Mouse (Mus musculus) kidney, postnatal 0 days (tissue): ENCODE results near the gene Sncg. TPM values are rescaled to one million over a fixed set of nuclear protein-coding genes. Genes with fewer than 3 reads are reported as not detected.

Experiments used
- ATAC-seq: fragments of 200-750 bp; cut with Nextera tagmentation; replicated peaks from 2 replicates; pipeline ENCODE4 v1.8.0; 2017; ENCODE audit warnings: low read depth, moderate number of reproducible peaks, moderate TSS enrichment, moderate library complexity; ENCODE audit not compliant: low FRiP score
- DNase-seq: peaks from one replicate; pipeline ENCODE4 v3.0.0-alpha.2; 2016; ENCODE audit warnings: low spot score
- H3K27ac ChIP-seq: fragments of 300-500 bp; sonication (generic); 2 replicates; pipeline ENCODE4 v1.5.1; 2014; ENCODE audit warnings: mild to moderate bottlenecking
- H3K27me3 ChIP-seq: fragments of 300-500 bp; sonication (generic); 2 replicates; pipeline ENCODE4 v1.6.1; 2014; ENCODE audit warnings: low read length, mixed read lengths; ENCODE audit not compliant: insufficient read depth
- H3K36me3 ChIP-seq: fragments of 300-500 bp; sonication (generic); 2 replicates; pipeline ENCODE4 v1.6.1; 2014; ENCODE audit warnings: low read length, mixed read lengths; ENCODE audit not compliant: insufficient read depth
- H3K4me1 ChIP-seq: fragments of 300-500 bp; sonication (generic); replicated peaks from 2 replicates; pipeline ENCODE4 v1.6.1; 2014; ENCODE audit warnings: antibody characterized with exemption, low read length, mixed read lengths; ENCODE audit not compliant: insufficient read depth
- H3K4me2 ChIP-seq: fragments of 300-500 bp; sonication (generic); 2 replicates; pipeline ENCODE4 v1.6.1; 2014; ENCODE audit warnings: mild to moderate bottlenecking, low read length, moderate library complexity, mixed read lengths
- H3K4me3 ChIP-seq: fragments of 300-500 bp; sonication (generic); replicated peaks from 2 replicates; pipeline ENCODE4 v1.5.1; 2014; ENCODE audit warnings: low read depth, low read length
- H3K9ac ChIP-seq: fragments of 300-500 bp; sonication (generic); 2 replicates; pipeline ENCODE4 v1.6.1; 2014; ENCODE audit warnings: low read depth, low read length
- H3K9me3 ChIP-seq: fragments of 300-500 bp; sonication (generic); replicated peaks from 2 replicates; pipeline ENCODE4 v1.6.1; 2016; ENCODE audit warnings: low read length, inconsistent platforms, mixed read lengths
- CTCF ChIP-seq: IDR thresholded peaks from 2 replicates; pipeline ENCODE4 v1.5.1; 2016; ENCODE audit warnings: antibody characterized with exemption, low read depth, mild to moderate bottlenecking, moderate library complexity
- WGBS: fragments of 180-500 bp; shearing (Covaris S2); extraction: QIAGEN DNeasy Blood & Tissue Kit; methylation state at CpG from one replicate; pipeline ENCODE4 v1.1.7; 2014; 5-methylcytosine and 5-hydroxymethylcytosine counted together
- polyA plus RNA-seq: library from polyadenylated mRNA; unstranded; fragments of >200 nt; fragmentation: Nextera tagmentation; extraction: Ambion mirVana; gene quantifications from 2 replicates; pipeline ENCODE4 v1.2.1, GENCODE M21; 2015

The Sncg gene
- polyA plus RNA-seq, 1 experiment from 2014 or later, result 5.5 TPM

GRCm38 (mm10) chr14:34347084-34347483 lies 27.5 kb downstream of the Sncg start:
- ATAC-seq (no peak), DNase-seq (no peak)
- no peak for TF ChIP-seq CTCF
- 96% methylated on average over 5 of the region's 5 CpGs for WGBS
- Histone ChIP-seq H3K9ac (no peak overlapping the region), H3K27ac (no peak overlapping the region), H3K27me3 (no peaks in the 10 kb centered on the region), H3K36me3 (peaks cover 20% of the 10 kb centered on the region; the same call in 1 of the 2 replicates), H3K4me1 (no peaks in the 10 kb centered on the region), H3K4me3 (no peak overlapping the region), H3K9me3 (no peaks in the 10 kb centered on the region), H3K4me2 (no peak overlapping the region)

DNA sequence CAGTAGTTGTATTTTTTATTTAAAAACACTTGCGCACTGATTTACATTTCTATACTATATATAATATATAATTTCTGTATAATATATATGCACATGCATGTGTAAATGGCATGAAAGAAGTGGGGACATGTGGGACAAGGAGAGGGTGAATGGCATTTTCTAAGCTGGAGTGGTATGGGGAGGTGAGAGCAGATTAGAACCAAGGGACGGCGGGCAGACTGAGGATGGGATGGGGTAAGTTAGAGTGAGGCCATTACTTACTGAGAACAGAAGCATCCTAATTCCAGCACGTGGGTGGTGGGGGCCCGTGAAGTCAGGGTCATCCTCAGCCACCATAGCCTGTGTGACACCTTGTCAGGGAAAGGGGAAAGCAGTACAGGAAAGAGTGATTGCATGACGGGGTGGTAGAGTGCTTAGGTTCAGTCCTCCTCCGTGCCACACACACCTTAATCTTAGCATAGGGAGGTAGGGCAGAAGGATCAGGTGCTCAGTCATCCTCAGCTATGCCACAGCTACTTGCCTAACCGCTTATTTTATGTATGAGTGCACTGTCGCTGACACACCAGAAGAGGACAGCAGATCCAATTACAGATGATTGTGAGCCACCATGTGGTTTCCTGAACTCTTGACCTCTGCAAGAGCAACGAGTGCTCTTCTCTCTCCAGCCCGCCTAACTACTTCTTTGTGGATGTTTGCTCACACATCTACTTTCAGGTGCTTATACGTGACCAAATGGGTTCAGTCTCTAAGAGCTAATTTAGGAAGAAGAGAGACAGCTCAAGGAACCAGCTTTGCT lies 28.6 kb downstream of the Sncg start:
- peak; percentile 67 for ATAC-seq
- peaks cover 29% of the 10 kb centered on the region; the same call in 1 of the 2 replicates for H3K36me3 ChIP-seq
- H3K9ac ChIP-seq, result no peak overlapping the region
- WGBS, result 52% methylated on average over 12 of the region's 12 CpGs
- peak; percentile 53 for TF ChIP-seq CTCF
- H3K9me3 ChIP-seq, result no peaks in the 10 kb centered on the region
- no peaks in the 10 kb centered on the region for H3K27me3 ChIP-seq
- H3K27ac ChIP-seq, result no peak overlapping the region
- H3K4me2 ChIP-seq, result no peak overlapping the region
- H3K4me1 ChIP-seq, result no peaks in the 10 kb centered on the region
- H3K4me3 ChIP-seq, result no peak overlapping the region
- DNase-seq, result no peak

DNA sequence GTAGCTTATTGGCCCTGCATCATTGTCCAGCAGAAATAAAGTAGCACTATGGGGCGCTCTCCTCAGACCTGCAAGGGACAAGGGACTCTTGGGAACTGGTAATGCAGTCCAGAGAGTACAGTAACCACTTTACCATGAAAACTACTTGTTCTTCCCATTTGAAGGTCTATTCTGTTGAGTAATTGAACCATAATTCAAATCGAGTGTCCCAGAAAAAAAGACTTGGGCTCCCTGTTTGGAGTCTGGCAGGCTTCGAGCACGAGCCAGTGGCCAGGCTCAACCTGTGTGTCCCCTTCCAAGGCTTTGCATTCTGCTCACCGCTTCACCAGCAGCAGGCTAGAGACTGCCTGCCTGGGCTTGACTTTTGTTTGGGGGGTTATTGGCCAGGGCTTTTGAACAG lies 30.2 kb downstream of the Sncg start:
- H3K36me3 ChIP-seq, result peaks cover 36% of the 10 kb centered on the region
- no peak overlapping the region for H3K4me2 ChIP-seq
- no peaks in the 10 kb centered on the region for H3K27me3 ChIP-seq
- H3K9me3 ChIP-seq, result no peaks in the 10 kb centered on the region
- no peak overlapping the region for H3K9ac ChIP-seq
- no peaks in the 10 kb centered on the region for H3K4me1 ChIP-seq
- TF ChIP-seq CTCF, result no peak
- 87% methylated on average over 5 of the region's 5 CpGs for WGBS
- H3K27ac ChIP-seq, result no peak overlapping the region
- H3K4me3 ChIP-seq, result no peak overlapping the region
- DNase-seq (no peak), ATAC-seq (no peak)

DNA sequence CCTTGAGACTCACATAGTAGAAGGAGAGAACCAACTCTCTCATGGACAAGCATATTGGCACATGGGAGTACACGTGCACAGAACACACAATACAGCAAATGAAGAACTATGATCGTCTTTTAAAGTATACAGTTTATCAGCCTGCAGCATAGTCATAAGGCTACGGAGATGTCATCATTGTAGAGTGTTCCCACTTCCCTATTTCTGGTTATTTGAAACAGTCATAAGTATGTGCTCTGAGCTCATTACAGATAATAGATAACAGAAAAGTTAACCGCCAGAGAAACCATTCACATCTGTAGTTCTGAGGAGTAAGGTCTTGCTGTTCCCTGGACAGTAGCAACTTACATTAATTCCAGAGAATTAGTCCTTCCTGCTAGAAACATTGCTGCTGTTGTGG lies 31.5 kb downstream of the Sncg start:
- Histone ChIP-seq H3K4me2 (no peak overlapping the region), H3K4me3 (no peak overlapping the region), H3K27me3 (no peaks in the 10 kb centered on the region), H3K9ac (no peak overlapping the region), H3K27ac (no peak overlapping the region), H3K36me3 (peaks cover 39% of the 10 kb centered on the region), H3K9me3 (no peaks in the 10 kb centered on the region), H3K4me1 (no peaks in the 10 kb centered on the region)
- WGBS, result 92% methylated on average over 4 of the region's 4 CpGs
- ATAC-seq, result no peak
- no peak for DNase-seq
- TF ChIP-seq CTCF, result no peak

- WGBS, result 90% methylated on average over 4 of the region's 4 CpGs
- Histone ChIP-seq H3K9me3 (no peaks in the 10 kb centered on the region), H3K4me1 (no peaks in the 10 kb centered on the region), H3K27me3 (no peaks in the 10 kb centered on the region), H3K9ac (no peak overlapping the region), H3K4me3 (no peak overlapping the region), H3K4me2 (no peak overlapping the region), H3K36me3 (peaks cover 46% of the 10 kb centered on the region), H3K27ac (no peak overlapping the region)
- TF ChIP-seq CTCF, result no peak
- no peak for ATAC-seq
- no peak for DNase-seq
Measured at GRCm38 (mm10) chr14:34341993-34342392, 32.6 kb downstream of the Sncg start.

GRCm38 (mm10) chr14:34339446-34339845 lies 35.1 kb downstream of the Sncg start:
- no peak for ATAC-seq
- Histone ChIP-seq H3K4me1 (no peaks in the 10 kb centered on the region), H3K27me3 (no peaks in the 10 kb centered on the region), H3K4me3 (no peak overlapping the region), H3K4me2 (no peak overlapping the region), H3K9me3 (no peaks in the 10 kb centered on the region), H3K27ac (no peak overlapping the region), H3K36me3 (peaks cover 59% of the 10 kb centered on the region), H3K9ac (no peak overlapping the region)
- no peak for TF ChIP-seq CTCF
- 57% methylated on average over 1 of the region's 1 CpGs for WGBS
- no peak for DNase-seq
